Mouse (Mus musculus) c-Kit-negative CD71-positive TER-119-positive erythroid progenitor cells, embryonic 14.5 days (primary cell): ENCODE measurements around the gene Slc4a5.
"Not testable (repeated sequence)": the region's sequence is repeated elsewhere in the genome, so short reads cannot be mapped to it uniquely, and the experiment has no call there.

Experiments used
- DNase-seq: peaks from one replicate; pipeline ENCODE4 v3.0.0-alpha.2; 2013; ENCODE audit warnings: low read depth, low spot score

The Slc4a5 gene

GRCm38 (mm10) chr6:83309017-83309416 is 89.4 kb downstream of the Slc4a5 start:
- no peak for DNase-seq

DNA sequence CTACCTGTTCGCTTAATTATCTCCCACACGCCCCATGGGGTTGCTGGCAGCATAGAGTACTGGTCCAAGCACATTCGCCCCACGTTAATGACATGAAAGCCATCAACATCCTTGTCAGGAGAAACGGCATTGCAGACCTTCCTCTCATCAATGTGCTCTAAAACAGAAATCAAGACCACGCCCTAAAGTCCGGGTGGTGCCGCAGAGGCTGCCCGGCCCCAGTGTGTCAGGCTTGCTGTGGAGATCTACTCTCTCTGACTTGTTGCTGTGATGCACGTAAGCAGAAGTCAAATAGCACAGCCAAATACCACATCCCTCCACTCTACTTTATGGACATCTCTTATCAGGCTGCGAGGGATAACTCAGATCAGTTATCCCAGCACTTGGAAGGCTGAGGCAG is 91.6 kb downstream of the Slc4a5 start:
- no peak for DNase-seq

GRCm38 (mm10) chr6:83312021-83312420 is 92.4 kb downstream of the Slc4a5 start:
- no peak for DNase-seq

GRCm38 (mm10) chr6:83312514-83312913 is 92.9 kb downstream of the Slc4a5 start:
- DNase-seq, result peak; percentile 50

DNA sequence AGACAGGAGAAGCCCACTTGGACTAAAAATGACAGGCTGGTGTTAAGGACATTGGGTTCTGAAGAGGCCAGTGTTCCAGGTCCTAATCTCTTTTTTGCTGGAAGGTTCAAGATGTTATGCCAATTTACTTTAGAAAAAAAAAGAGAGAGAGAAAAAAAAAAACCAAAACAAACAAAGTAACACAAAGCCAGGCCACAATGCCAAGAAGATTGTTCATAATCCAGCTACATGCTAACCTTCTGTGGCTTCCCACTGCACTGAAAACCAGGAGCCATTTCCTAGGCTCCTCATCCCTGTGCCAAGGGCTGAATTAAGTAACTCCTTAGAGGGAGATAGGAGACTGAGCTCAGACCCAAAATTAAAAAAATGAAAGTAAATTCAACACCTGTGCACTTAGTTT is 95.7 kb downstream of the Slc4a5 start:
- no peak for DNase-seq

DNA sequence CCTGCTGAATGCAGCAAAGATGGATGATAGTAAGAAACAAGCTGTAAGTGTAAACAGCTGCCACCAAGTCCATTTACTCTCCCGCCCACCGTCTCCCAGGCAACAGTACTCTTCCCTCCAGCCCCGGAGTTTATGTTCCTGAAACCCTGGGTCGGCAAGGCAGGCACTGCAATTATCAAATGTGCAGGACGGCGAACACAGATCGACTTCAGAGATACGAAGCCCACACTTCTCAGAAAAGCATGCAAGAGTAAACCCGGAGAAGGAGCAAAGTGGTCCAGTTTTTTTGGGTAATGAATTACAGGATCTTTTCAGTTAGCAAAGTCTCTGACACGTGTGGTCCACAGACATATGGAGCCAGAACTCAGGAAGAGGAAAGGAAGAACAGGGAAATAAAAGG is 96.4 kb downstream of the Slc4a5 start:
- DNase-seq, result peak; percentile 46

GRCm38 (mm10) chr6:83317108-83317741 is 97.6 kb downstream of the Slc4a5 start:
- peak; percentile 86 for DNase-seq

DNA sequence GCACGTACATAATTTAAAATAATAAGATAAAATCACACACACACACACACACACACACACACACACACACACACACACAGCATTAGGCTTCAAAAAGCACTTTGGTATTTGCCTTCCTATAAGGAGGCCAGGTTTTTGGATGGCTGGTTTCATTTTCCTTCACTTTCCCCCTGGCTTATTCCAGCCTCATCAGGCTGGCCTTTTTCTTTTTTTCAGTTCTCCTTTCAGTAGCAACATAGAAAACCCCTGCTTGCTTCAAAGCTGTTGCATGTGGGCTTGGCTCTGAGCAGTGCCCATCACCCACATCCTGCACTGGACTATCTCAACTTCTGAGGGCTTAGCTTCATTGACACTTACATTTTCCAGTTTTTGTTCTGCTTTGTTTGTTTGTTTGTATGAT is 102.3 kb downstream of the Slc4a5 start:
- DNase-seq, result no peak

- no peak for DNase-seq
These were observed 103.2 kb downstream of the Slc4a5 start for GRCm38 (mm10) chr6:83322794-83323193.

GRCm38 (mm10) chr6:83323652-83324419 is 104.2 kb downstream of the Slc4a5 start:
- DNase-seq, result no peak

GRCm38 (mm10) chr6:83325525-83326393 is 106.1 kb downstream of the Slc4a5 start, which contains the start of the genes Mthfd2 and Mob1a:
TSS of gene Mthfd2 (minus strand) at chr6:83325908.
TSS of gene Mob1a (plus strand) at chr6:83326016.
- peak; percentile 96 for DNase-seq

- no peak for DNase-seq
These were observed 106.7 kb downstream of the Slc4a5 start for GRCm38 (mm10) chr6:83326394-83326736.

- DNase-seq, result no peak
These were observed 107.1 kb downstream of the Slc4a5 start for GRCm38 (mm10) chr6:83326761-83327160.

- DNase-seq, result no peak
These were observed 108.1 kb downstream of the Slc4a5 start for GRCm38 (mm10) chr6:83327591-83328190.

DNA sequence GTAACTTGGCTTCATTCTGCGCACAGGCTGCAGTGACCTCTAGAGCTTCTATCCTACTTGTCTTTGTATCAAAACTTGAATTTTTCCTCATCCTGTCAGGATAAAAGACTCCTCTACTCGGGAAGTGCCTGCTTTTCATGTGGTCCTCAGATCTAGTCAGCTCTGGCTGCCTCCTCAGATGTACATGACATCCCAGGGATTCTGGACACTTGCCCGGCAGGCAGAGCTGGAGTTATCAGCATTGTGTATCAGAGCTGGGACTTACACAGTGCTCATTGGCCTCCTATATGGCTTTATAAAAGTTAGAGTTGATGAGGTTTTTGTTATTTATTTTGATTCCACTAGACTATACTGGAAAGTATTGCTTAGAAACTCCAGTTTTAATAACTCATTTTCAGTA is 121.8 kb downstream of the Slc4a5 start:
- DNase-seq, result no peak

GRCm38 (mm10) chr6:83342957-83343356 is 123.3 kb downstream of the Slc4a5 start:
- no peak for DNase-seq

DNA sequence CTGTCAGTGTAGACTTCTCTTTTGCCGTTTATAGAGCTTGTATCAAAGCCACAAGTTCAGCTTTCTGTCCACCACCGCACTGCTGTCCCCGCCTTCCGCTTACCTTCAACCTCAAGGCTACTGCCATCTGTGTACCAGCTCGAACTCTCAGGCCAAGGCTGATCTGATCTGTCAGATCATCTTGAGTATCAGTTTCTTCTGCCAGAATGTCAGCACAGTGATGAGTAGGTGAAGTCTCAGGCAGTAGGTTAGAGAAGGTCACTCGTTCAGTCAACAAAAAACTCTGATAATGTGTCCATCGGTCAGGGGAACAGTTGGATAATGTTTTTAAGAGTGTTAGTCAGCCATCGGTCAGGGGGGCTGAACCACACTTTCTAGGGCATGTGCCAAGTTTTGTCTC is 125.7 kb downstream of the Slc4a5 start:
- not testable (repeated sequence) for DNase-seq

- no peak for DNase-seq
These were observed 128.3 kb downstream of the Slc4a5 start for GRCm38 (mm10) chr6:83347916-83348315.

DNA sequence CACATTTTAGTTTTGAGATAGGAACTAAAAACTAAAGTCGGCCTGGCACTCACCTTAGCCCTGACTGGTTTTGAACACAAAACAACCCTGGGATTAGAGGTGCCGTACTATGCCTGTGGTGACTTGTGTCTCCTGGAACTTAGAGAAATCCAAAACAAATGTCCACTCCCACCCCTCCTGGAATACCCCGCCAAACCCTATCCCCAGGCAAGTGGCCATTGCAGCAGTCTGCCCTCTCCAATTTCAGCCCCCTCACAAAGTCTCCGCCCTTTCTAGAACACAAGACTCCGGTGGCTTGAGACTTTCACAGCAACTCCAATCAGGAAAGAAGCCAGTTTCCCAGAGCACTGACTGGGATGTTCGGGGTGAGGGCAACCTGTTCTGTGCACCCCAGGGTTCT is 129.2 kb downstream of the Slc4a5 start, which contains the start of gene Bola3:
Bola3 (plus strand) TSS at position 275 of the 400 bp plus-strand sequence.
- DNase-seq, result no peak

DNA sequence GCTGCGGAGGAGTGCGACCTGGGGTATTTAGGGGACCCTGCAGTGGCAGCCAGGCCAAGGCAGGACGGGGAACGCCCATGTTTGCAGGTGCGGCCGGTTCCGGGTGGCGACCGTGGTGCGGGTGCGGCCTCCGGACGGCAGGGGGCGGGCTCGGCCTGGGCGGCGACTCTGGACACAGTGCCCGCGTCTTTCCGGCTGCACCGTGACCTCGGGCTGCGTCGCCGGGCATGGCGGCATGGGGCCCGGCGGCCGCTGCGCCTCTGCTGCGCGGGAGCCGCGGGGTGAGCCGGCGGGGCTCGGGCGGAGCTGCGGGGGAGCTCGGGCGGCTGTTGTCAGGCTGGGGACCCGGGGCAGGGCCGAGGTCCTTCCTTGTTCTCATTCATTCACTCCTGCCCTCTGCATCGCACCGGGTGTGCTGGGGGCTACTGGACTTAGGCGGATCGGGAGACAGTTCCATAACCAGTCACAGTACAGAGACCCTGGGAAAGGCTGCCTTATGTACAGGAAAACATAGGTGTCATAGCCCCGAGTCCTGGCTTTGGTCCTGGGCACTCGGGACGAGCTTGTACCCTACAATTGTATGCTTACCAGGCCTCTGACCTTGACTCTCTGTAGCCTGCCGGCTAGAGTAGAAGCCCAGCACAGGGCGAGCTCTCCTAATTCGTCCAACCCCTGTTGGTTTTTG is 129.8 kb downstream of the Slc4a5 start:
- DNase-seq, result peak; percentile 80

- peak; percentile 32 for DNase-seq
These were observed 130.5 kb downstream of the Slc4a5 start for GRCm38 (mm10) chr6:83350172-83350571.
